Mouse (Mus musculus) ovary, postnatal 36 days (tissue): ENCODE results near the gene Hist2h3b.
"Not testable (repeated sequence)": the region's sequence is repeated elsewhere in the genome, so short reads cannot be mapped to it uniquely, and the experiment has no call there.

Source experiments
- DNase-seq: peaks from one replicate; pipeline ENCODE4 v3.0.0; 2022; ENCODE audit warnings: low spot score, mixed read lengths

Hist2h3b gene

GRCm38 (mm10) chr3:96262979-96263550, 5.4 kb upstream of the Hist2h3b start, which contains the start of gene Hist2h4:
TSS of gene Hist2h4 (minus strand) at chr3:96263311.
- DNase-seq: peak; percentile 91

- peak; percentile 50 for DNase-seq
Measured at GRCm38 (mm10) chr3:96263558-96264403, 4.7 kb upstream of the Hist2h3b start.

- DNase-seq: no peak
Measured at GRCm38 (mm10) chr3:96264404-96264949, 4.0 kb upstream of the Hist2h3b start.

GRCm38 (mm10) chr3:96266132-96266710, 2.2 kb upstream of the Hist2h3b start:
- no peak for DNase-seq

- no peak for DNase-seq
Measured at GRCm38 (mm10) chr3:96267541-96267940, 913 bp upstream of the Hist2h3b start.

- DNase-seq: peak; percentile 25
Measured at GRCm38 (mm10) chr3:96268776-96269378, 423 bp downstream of the Hist2h3b start.

- peak; percentile 80 for DNase-seq
Measured at GRCm38 (mm10) chr3:96269511-96270474, 1.3 kb downstream of the Hist2h3b start, which contains the start of gene Hist2h2bb. TSS of gene Hist2h2bb (plus strand) at chr3:96269752.

- no peak for DNase-seq
Measured at GRCm38 (mm10) chr3:96273591-96274465, 5.4 kb downstream of the Hist2h3b start.

- peak; percentile 30 for DNase-seq
Measured at GRCm38 (mm10) chr3:96277428-96277799, 9.0 kb downstream of the Hist2h3b start.

- peak; percentile 89 for DNase-seq
Measured at GRCm38 (mm10) chr3:96277800-96278624, 9.6 kb downstream of the Hist2h3b start.

- DNase-seq: no peak
Measured at GRCm38 (mm10) chr3:96280660-96281059, 12.2 kb downstream of the Hist2h3b start.

GRCm38 (mm10) chr3:96284457-96284856, 16.0 kb downstream of the Hist2h3b start:
- DNase-seq: no peak

- DNase-seq: not testable (repeated sequence)
Measured at GRCm38 (mm10) chr3:96287334-96287733, 18.9 kb downstream of the Hist2h3b start.

GRCm38 (mm10) chr3:96289201-96289600, 20.7 kb downstream of the Hist2h3b start:
- DNase-seq: no peak

- DNase-seq: not testable (repeated sequence)
Measured at GRCm38 (mm10) chr3:96290727-96291126, 22.3 kb downstream of the Hist2h3b start.

- no peak for DNase-seq
Measured at GRCm38 (mm10) chr3:96292641-96293040, 24.2 kb downstream of the Hist2h3b start.

GRCm38 (mm10) chr3:96293368-96293767, 24.9 kb downstream of the Hist2h3b start:
- no peak for DNase-seq

- no peak for DNase-seq
Measured at GRCm38 (mm10) chr3:96293787-96294186, 25.3 kb downstream of the Hist2h3b start, which contains the start of gene Fcgr1. TSS of gene Fcgr1 (minus strand) at chr3:96293969.

GRCm38 (mm10) chr3:96298360-96298759, 29.9 kb downstream of the Hist2h3b start:
- DNase-seq: no peak
